Mouse (Mus musculus) forebrain, embryonic 11.5 days (tissue): ENCODE measurements around the gene Pde8a. TPM values are rescaled to one million over a fixed set of nuclear protein-coding genes. Genes with fewer than 3 reads are reported as not detected.

ENCODE experiments used
- ATAC-seq: fragments of 200-750 bp; cut with Nextera tagmentation; replicated peaks from 2 replicates; pipeline ENCODE4 v1.8.0; 2017; ENCODE audit warnings: moderate TSS enrichment; ENCODE audit not compliant: low FRiP score
- DNase-seq: peaks from one replicate; pipeline ENCODE4 v3.0.0-alpha.2; 2017; ENCODE audit warnings: low spot score
- H3K27ac ChIP-seq: fragments of 300-500 bp; sonication (generic); 2 replicates; pipeline ENCODE4 v1.5.1; 2014; ENCODE audit warnings: low read depth, low read length
- H3K27me3 ChIP-seq: fragments of 300-500 bp; sonication (generic); 2 replicates; pipeline ENCODE4 v1.6.1; 2014; ENCODE audit warnings: mild to moderate bottlenecking, low read length, mixed read lengths; ENCODE audit not compliant: control insufficient read depth, insufficient read depth
- H3K36me3 ChIP-seq: fragments of 300-500 bp; sonication (generic); 2 replicates; pipeline ENCODE4 v1.6.1; 2014; ENCODE audit warnings: mild to moderate bottlenecking, low read length, moderate library complexity, mixed read lengths; ENCODE audit not compliant: control insufficient read depth, insufficient read depth
- H3K4me1 ChIP-seq: fragments of 300-500 bp; sonication (generic); replicated peaks from 2 replicates; pipeline ENCODE4 v1.6.1; 2014; ENCODE audit warnings: low read length, mixed read lengths; ENCODE audit not compliant: control insufficient read depth, insufficient read depth
- H3K4me2 ChIP-seq: fragments of 300-500 bp; sonication (generic); 2 replicates; pipeline ENCODE4 v1.6.1; 2014; ENCODE audit warnings: low read depth, mild to moderate bottlenecking, low read length, moderate library complexity, mixed read lengths; ENCODE audit not compliant: severe bottlenecking
- H3K4me3 ChIP-seq: fragments of 300-500 bp; sonication (generic); 2 replicates; pipeline ENCODE4 v1.5.1; 2014; ENCODE audit warnings: low read depth, low read length
- H3K9ac ChIP-seq: fragments of 300-500 bp; sonication (generic); 2 replicates; pipeline ENCODE4 v1.6.1; 2014; ENCODE audit warnings: low read length
- H3K9me3 ChIP-seq: fragments of 300-500 bp; sonication (generic); 2 replicates; pipeline ENCODE4 v1.6.1; 2016; ENCODE audit warnings: low read length, mixed read lengths; ENCODE audit not compliant: control insufficient read depth
- WGBS: fragments of 180-500 bp; shearing (Covaris S2); extraction: QIAGEN DNeasy Blood & Tissue Kit; methylation state at CpG from one replicate; pipeline ENCODE4 v1.1.7; 2014; 5-methylcytosine and 5-hydroxymethylcytosine counted together
- polyA plus RNA-seq: library from polyadenylated mRNA; unstranded; fragments of >200 nt; fragmentation: Nextera tagmentation; extraction: Ambion mirVana; gene quantifications from 2 replicates; pipeline ENCODE4 v1.2.1, GENCODE M21; 2014

Gene Pde8a
- polyA plus RNA-seq, 1 experiment from 2014 or later = 2.4 TPM

DNA sequence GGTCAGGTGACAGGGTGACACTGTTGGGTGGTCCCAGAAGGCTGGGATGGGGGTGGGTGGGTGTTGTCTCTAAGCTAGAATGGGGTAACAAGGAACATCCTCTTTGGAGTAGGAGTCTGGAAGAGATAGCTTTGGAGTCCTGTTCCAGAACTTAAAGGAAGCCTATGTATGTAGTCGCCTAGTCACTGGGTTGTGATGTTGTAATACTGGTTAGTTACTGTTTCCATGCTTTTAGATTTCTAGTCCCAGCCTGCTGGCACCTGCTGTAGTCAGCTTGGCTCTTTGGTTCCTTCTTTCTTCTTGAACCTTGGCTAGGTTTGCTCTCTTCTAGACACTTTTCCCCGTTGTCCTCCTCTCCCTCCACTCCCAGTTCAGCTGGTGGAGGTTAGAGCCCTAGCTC lies 21.7 kb downstream of the Pde8a start:
- no peak overlapping the region for H3K4me2 ChIP-seq
- WGBS = 90% methylated on average over 2 of the region's 2 CpGs

DNA sequence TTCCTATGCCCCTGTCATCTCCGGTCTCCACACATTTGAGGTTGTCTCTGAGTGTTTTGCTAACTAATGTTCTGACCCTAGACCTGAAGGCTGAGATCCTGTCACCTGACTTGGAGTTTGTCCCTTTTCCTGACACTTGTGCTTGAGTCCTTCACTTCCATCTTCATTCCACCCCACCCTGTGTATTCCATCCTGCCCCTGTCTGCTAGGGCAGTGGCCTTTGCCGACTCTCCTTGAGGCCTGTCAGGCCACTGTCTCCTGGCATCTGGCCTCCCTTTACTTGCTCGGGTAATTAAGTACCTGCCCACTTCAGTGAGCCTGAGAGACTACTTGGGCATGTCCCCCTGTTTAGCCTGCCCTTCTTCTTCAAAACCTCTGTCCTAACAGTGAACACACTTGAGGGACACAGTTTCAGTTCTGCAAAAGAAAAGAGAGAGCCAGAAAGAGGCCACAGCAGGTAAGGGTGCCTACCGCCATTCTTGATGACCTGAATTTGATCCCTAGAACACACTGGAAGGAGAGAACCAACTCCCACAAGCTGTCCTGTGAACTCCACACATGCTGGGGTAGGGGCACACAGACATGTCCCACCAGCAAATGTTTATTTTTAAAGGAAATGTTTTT lies 22.3 kb downstream of the Pde8a start:
- no peaks in the 10 kb centered on the region for H3K27me3 ChIP-seq
- H3K4me2 ChIP-seq = no peak overlapping the region
- WGBS = 79% methylated on average over 4 of the region's 4 CpGs
- H3K27ac ChIP-seq = no peak overlapping the region
- no peak overlapping the region for H3K9ac ChIP-seq
- H3K9me3 ChIP-seq = no peaks in the 10 kb centered on the region
- no peak overlapping the region for H3K4me3 ChIP-seq
- DNase-seq (no peak), ATAC-seq (no peak)
- no peaks in the 10 kb centered on the region for H3K4me1 ChIP-seq
- H3K36me3 ChIP-seq = no peaks in the 10 kb centered on the region

More for the DNA sequence above, 21.7 kb downstream of the Pde8a start:
- Histone ChIP-seq H3K9me3 (no peaks in the 10 kb centered on the region), H3K9ac (no peak overlapping the region), H3K4me1 (no peaks in the 10 kb centered on the region), H3K27ac (no peak overlapping the region), H3K4me3 (no peak overlapping the region), H3K27me3 (no peaks in the 10 kb centered on the region), H3K36me3 (no peaks in the 10 kb centered on the region)
- DNase-seq (no peak), ATAC-seq (no peak)

DNA sequence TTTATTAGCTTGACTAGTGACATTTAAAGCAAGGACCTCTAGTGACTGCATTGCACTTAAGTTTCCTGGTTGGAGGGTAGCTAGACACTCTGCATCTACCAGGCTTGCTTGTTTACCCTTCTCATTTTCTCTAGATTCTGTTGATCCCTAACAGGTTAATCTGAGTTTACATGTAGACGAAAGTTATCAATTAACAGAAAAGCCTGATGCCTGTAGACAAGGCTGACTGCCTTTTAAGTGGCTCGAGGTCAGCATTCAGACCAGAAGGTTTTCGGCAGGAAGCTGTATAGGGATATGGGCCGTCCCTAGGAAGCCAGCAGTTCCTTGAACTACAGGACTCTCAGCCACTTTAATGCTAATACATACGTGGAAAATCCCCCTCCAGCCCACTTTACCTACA lies 30.0 kb downstream of the Pde8a start:
- no peaks in the 10 kb centered on the region for H3K4me1 ChIP-seq
- H3K36me3 ChIP-seq = no peaks in the 10 kb centered on the region
- H3K9me3 ChIP-seq = no peaks in the 10 kb centered on the region
- H3K27ac ChIP-seq = no peak overlapping the region
- no peak overlapping the region for H3K4me3 ChIP-seq
- no peaks in the 10 kb centered on the region for H3K27me3 ChIP-seq
- H3K4me2 ChIP-seq = no peak overlapping the region
- H3K9ac ChIP-seq = no peak overlapping the region
- no peak for DNase-seq
- WGBS = 79% methylated on average over 5 of the region's 5 CpGs
- no peak for ATAC-seq

DNA sequence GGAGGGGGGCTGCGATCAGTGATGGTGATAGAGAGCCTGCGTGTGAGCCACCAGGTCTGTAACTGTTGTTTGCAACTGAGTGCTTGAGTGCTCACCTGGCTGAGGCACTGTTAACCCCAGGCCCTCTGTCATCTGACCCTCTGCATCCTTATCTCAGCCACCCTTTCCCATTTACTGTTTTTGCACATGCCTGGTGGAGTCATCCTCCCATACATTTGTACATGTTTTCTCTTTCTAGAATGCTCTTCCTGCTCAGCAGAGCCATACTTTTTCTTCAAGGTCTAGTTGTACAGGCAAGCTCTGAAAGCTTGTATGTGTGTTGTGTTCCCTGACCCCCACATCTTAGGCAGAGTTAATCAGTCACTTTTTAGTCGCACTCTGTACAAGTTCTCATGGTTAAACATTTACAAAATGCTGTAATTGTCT lies 36.5 kb downstream of the Pde8a start:
- H3K4me2 ChIP-seq = no peak overlapping the region
- no peaks in the 10 kb centered on the region for H3K27me3 ChIP-seq
- ATAC-seq (no peak), DNase-seq (no peak)
- no peaks in the 10 kb centered on the region for H3K9me3 ChIP-seq
- no peaks in the 10 kb centered on the region for H3K36me3 ChIP-seq
- H3K27ac ChIP-seq = no peak overlapping the region
- no peak overlapping the region for H3K4me3 ChIP-seq
- no peaks in the 10 kb centered on the region for H3K4me1 ChIP-seq
- 87% methylated on average over 3 of the region's 3 CpGs for WGBS
- H3K9ac ChIP-seq = no peak overlapping the region

DNA sequence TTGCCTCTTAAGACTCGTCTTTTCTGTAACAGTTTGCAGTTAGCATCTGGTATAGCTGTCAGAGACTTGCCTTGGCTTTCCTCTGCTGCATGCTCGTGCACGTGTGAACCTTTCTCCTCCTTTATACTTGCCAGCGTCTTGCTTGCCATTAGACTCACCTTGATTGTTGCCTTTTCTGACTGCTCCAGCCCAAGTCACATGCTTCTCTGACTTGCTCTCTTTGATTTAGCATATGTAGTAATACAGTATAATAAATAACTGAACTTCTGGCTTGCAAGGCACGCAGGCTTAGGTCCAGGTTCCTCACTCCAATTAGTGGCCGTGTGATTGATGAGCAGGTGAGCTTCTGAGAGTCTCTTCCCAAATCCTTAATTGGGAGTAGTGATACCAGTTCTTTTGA lies 37.2 kb downstream of the Pde8a start:
- no peaks in the 10 kb centered on the region for H3K4me1 ChIP-seq
- no peaks in the 10 kb centered on the region for H3K27me3 ChIP-seq
- DNase-seq (no peak), ATAC-seq (no peak)
- no peak overlapping the region for H3K4me2 ChIP-seq
- no peaks in the 10 kb centered on the region for H3K36me3 ChIP-seq
- H3K4me3 ChIP-seq = no peak overlapping the region
- WGBS = 87% methylated on average over 6 of the region's 6 CpGs
- H3K9ac ChIP-seq = no peak overlapping the region
- no peak overlapping the region for H3K27ac ChIP-seq
- no peaks in the 10 kb centered on the region for H3K9me3 ChIP-seq

DNA sequence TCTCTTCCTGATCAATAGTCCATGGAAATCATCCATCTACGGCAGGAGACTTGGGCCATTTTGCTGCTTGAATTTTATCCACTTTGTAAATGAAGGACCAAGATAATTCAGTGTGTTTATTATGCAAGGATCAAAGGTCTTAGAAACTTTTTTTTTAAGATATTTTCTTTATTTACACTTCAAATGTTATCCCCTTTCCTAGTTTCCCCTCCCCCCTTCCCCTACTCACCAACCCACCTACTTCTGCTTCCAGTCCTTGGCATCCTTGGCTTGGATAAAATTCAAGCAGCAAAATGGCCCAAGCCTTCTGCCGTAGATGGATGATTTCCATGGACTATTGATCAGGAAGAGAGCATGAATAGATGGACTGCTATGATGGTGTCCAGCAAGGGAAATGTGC lies 38.1 kb downstream of the Pde8a start:
- 94% methylated on average over 2 of the region's 2 CpGs for WGBS
- H3K4me1 ChIP-seq = no peaks in the 10 kb centered on the region
- H3K9ac ChIP-seq = no peak overlapping the region
- H3K4me2 ChIP-seq = no peak overlapping the region
- no peaks in the 10 kb centered on the region for H3K27me3 ChIP-seq
- H3K9me3 ChIP-seq = no peaks in the 10 kb centered on the region
- no peaks in the 10 kb centered on the region for H3K36me3 ChIP-seq
- H3K27ac ChIP-seq = no peak overlapping the region
- no peak for DNase-seq
- ATAC-seq = no peak
- H3K4me3 ChIP-seq = no peak overlapping the region

DNA sequence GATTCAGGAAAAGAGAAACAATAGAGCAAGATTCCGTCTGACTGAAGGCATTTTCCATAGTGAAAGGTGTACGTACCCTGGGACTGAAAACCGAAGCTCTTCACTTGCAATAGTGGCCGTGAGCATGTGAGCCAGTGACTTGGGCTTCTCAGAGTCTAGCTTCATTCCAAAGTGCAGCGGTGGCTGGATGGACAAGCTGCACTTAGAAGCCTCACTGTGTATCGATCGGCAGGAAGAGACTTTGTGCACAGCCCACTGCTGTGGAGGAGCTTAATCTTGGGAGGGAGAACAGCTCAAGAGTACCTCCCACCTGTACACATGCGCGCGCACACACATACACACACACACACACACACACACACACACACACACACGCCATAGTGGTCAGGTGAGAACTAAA lies 39.9 kb downstream of the Pde8a start:
- Histone ChIP-seq H3K9ac (no peak overlapping the region), H3K27me3 (no peaks in the 10 kb centered on the region), H3K4me2 (no peak overlapping the region), H3K4me1 (no peaks in the 10 kb centered on the region), H3K27ac (no peak overlapping the region), H3K36me3 (no peaks in the 10 kb centered on the region), H3K4me3 (no peak overlapping the region), H3K9me3 (no peaks in the 10 kb centered on the region)
- DNase-seq (no peak), ATAC-seq (no peak)
- WGBS = 71% methylated on average over 11 of the region's 11 CpGs

DNA sequence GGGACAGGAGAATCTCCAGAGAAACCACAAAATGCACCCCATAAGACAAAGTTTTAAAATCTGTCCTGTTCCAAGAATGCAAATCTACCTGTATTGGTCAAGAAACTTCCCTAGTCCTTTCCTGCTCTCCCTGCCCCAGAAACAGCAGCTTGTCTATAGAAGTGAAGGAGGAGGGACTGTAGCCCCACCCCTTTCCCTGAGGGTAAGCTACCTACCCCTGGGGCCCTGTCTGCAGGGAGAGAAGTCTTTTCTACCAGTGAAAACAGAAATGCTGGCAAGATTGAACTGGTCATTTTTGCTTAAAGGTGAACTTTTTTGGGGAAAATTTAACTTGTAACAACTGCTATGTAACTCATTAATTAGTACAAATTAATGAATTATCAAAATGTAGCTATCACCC lies 41.2 kb downstream of the Pde8a start:
- Histone ChIP-seq H3K4me2 (no peak overlapping the region), H3K27ac (no peak overlapping the region), H3K4me3 (no peak overlapping the region), H3K4me1 (no peaks in the 10 kb centered on the region), H3K9ac (no peak overlapping the region), H3K9me3 (no peaks in the 10 kb centered on the region), H3K27me3 (no peaks in the 10 kb centered on the region), H3K36me3 (no peaks in the 10 kb centered on the region)
- DNase-seq = no peak
- ATAC-seq = no peak

DNA sequence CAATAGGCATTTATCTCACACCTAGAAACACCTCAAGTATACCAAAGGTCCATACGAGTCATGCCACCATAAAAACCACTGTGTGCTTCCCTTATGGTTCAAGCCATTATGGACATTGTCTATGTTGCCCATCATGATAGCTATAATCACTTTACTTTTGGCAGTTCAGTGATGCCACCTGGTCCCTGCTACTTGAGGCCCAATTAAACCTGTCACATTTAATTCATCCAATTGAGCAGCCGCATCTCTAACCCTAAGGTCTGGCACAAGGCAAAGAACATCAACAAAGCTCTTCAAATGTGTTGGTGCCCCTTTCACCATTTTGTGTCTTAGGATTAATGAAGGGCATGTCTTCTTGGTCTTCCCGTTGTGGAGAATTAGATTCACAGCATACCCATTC lies 42.1 kb downstream of the Pde8a start:
- Histone ChIP-seq H3K36me3 (no peaks in the 10 kb centered on the region), H3K4me1 (no peaks in the 10 kb centered on the region), H3K9ac (no peak overlapping the region), H3K27me3 (no peaks in the 10 kb centered on the region), H3K4me2 (no peak overlapping the region), H3K27ac (no peak overlapping the region), H3K4me3 (no peak overlapping the region), H3K9me3 (no peaks in the 10 kb centered on the region)
- DNase-seq (no peak), ATAC-seq (no peak)
- WGBS = 91% methylated on average over 3 of the region's 3 CpGs
